Mouse (Mus musculus) neural tube, embryonic 14.5 days (tissue): ENCODE results near the gene Zmynd12. TPM values are rescaled to one million over a fixed set of nuclear protein-coding genes. Genes with fewer than 3 reads are reported as not detected.

Source experiments
- ATAC-seq: fragments of 200-750 bp; cut with Nextera tagmentation; 2 replicates; pipeline ENCODE4 v1.8.0; 2017; ENCODE audit warnings: low read depth, mild to moderate bottlenecking, moderate TSS enrichment, moderate library complexity
- H3K27ac ChIP-seq: fragments of 300-500 bp; sonication (generic); 2 replicates; pipeline ENCODE4 v1.5.1; 2014; ENCODE audit warnings: low read depth, mild to moderate bottlenecking, control low read depth, low read length, moderate library complexity, mixed read lengths
- H3K27me3 ChIP-seq: fragments of 300-500 bp; sonication (generic); 2 replicates; pipeline ENCODE4 v1.6.1; 2014; ENCODE audit warnings: low read length; ENCODE audit not compliant: control insufficient read depth, insufficient read depth
- H3K36me3 ChIP-seq: fragments of 300-500 bp; sonication (generic); 2 replicates; pipeline ENCODE4 v1.6.1; 2014; ENCODE audit warnings: low read length, mixed read lengths; ENCODE audit not compliant: control insufficient read depth, insufficient read depth
- H3K4me1 ChIP-seq: fragments of 300-500 bp; sonication (generic); 2 replicates; pipeline ENCODE4 v1.6.1; 2014; ENCODE audit warnings: low read length; ENCODE audit not compliant: control insufficient read depth, insufficient read depth
- H3K4me2 ChIP-seq: fragments of 300-500 bp; sonication (generic); 2 replicates; pipeline ENCODE4 v1.6.1; 2014; ENCODE audit warnings: mild to moderate bottlenecking, low read depth, low read length, control low read depth
- H3K4me3 ChIP-seq: fragments of 300-500 bp; sonication (generic); 2 replicates; pipeline ENCODE4 v1.5.1; 2014; ENCODE audit warnings: low read depth, low read length, control low read depth, mixed read lengths
- H3K9ac ChIP-seq: fragments of 300-500 bp; sonication (generic); replicated peaks from 2 replicates; pipeline ENCODE4 v1.6.1; 2014; ENCODE audit warnings: low read depth, mild to moderate bottlenecking, control low read depth, low read length, mixed read lengths
- H3K9me3 ChIP-seq: fragments of 300-500 bp; sonication (generic); 2 replicates; pipeline ENCODE4 v1.6.1; 2016; ENCODE audit warnings: low read length; ENCODE audit not compliant: control insufficient read depth
- WGBS: fragments of 180-500 bp; shearing (Covaris S2); extraction: QIAGEN DNeasy Blood & Tissue Kit; methylation state at CpG from one replicate; pipeline ENCODE4 v1.1.7; 2014; 5-methylcytosine and 5-hydroxymethylcytosine counted together
- polyA plus RNA-seq: library from polyadenylated mRNA; unstranded; fragments of >200 nt; fragmentation: Nextera tagmentation; extraction: Ambion mirVana; gene quantifications from 2 replicates; pipeline ENCODE4 v1.2.1, GENCODE M21; 2014

Zmynd12 gene
- polyA plus RNA-seq, 1 experiment from 2014 or later, result 0.32 TPM

GRCm38 (mm10) chr4:119412791-119413190 lies 9.8 kb upstream of the Zmynd12 start:
- Histone ChIP-seq H3K9me3 (no peaks in the 10 kb centered on the region), H3K4me3 (no peak overlapping the region), H3K4me2 (no peak overlapping the region; the same call in 1 of the 2 replicates), H3K27ac (no peak overlapping the region), H3K9ac (no peak overlapping the region), H3K27me3 (no peaks in the 10 kb centered on the region), H3K36me3 (no peaks in the 10 kb centered on the region), H3K4me1 (peaks cover 16% of the 10 kb centered on the region; the same call in 1 of the 2 replicates)
- 46% methylated on average over 6 of the region's 6 CpGs for WGBS
- ATAC-seq, result peak; percentile 44; the same call in 1 of the 2 replicates

GRCm38 (mm10) chr4:119415072-119415753 lies 7.4 kb upstream of the Zmynd12 start, which contains the start of gene Ccdc30:
Gene Ccdc30 (minus strand): TSS chr4:119415521.
- H3K4me3 ChIP-seq, result peak within 1 kb of the TSS; percentile 50
- peak within 1 kb of the TSS; percentile 50 for H3K27ac ChIP-seq
- H3K9me3 ChIP-seq, result no peaks in the 10 kb centered on the region
- H3K36me3 ChIP-seq, result no peaks in the 10 kb centered on the region
- H3K9ac ChIP-seq, result peak within 1 kb of the TSS; percentile 50
- H3K4me2 ChIP-seq, result peak within 1 kb of the TSS; percentile 72
- ATAC-seq, result peak; percentile 100
- under 1% methylated on average over 49 of the region's 49 CpGs for WGBS
- H3K4me1 ChIP-seq, result peaks cover 16% of the 10 kb centered on the region; the same call in 1 of the 2 replicates
- H3K27me3 ChIP-seq, result no peaks in the 10 kb centered on the region

GRCm38 (mm10) chr4:119417270-119417669 lies 5.3 kb upstream of the Zmynd12 start:
- no peak overlapping the region for H3K9ac ChIP-seq
- H3K27me3 ChIP-seq, result no peaks in the 10 kb centered on the region
- peaks cover 15% of the 10 kb centered on the region; the same call in 1 of the 2 replicates for H3K4me1 ChIP-seq
- H3K4me3 ChIP-seq, result no peak overlapping the region
- 80% methylated on average over 3 of the region's 3 CpGs for WGBS
- no peaks in the 10 kb centered on the region for H3K9me3 ChIP-seq
- ATAC-seq, result no peak
- H3K4me2 ChIP-seq, result no peak overlapping the region
- H3K36me3 ChIP-seq, result no peaks in the 10 kb centered on the region
- H3K27ac ChIP-seq, result no peak overlapping the region

GRCm38 (mm10) chr4:119417894-119418293 lies 4.7 kb upstream of the Zmynd12 start:
- whole genome bisulfite sequencing, result 88% methylated on average over 3 of the region's 3 CpGs
- Histone ChIP-seq H3K27me3 (no peaks in the 10 kb centered on the region), H3K4me1 (peaks cover 14% of the 10 kb centered on the region), H3K36me3 (no peaks in the 10 kb centered on the region), H3K4me2 (no peak overlapping the region), H3K27ac (no peak overlapping the region), H3K9ac (no peak overlapping the region), H3K4me3 (no peak overlapping the region), H3K9me3 (no peaks in the 10 kb centered on the region)
- no peak for ATAC-seq

- Histone ChIP-seq H3K4me1 (peaks cover 6% of the 10 kb centered on the region), H3K4me3 (peak overlapping the region; percentile 60), H3K4me2 (peak overlapping the region; percentile 84), H3K36me3 (no peaks in the 10 kb centered on the region), H3K9me3 (no peaks in the 10 kb centered on the region), H3K9ac (peak overlapping the region; percentile 77), H3K27ac (peak overlapping the region; percentile 90; the same call in 1 of the 2 replicates), H3K27me3 (no peaks in the 10 kb centered on the region)
- ATAC-seq, result no peak
- WGBS, result 53% methylated on average over 3 of the region's 3 CpGs
Observed at GRCm38 (mm10) chr4:119421191-119421590, 1.4 kb upstream of the Zmynd12 start.

GRCm38 (mm10) chr4:119421921-119422293 lies 707 bp upstream of the Zmynd12 start:
- ATAC-seq, result no peak; the same call in 1 of the 2 replicates
- H3K9me3 ChIP-seq, result no peaks in the 10 kb centered on the region
- peak overlapping the region; percentile 77 for H3K9ac ChIP-seq
- no peaks in the 10 kb centered on the region for H3K27me3 ChIP-seq
- peak overlapping the region; percentile 84 for H3K4me2 ChIP-seq
- peaks cover 6% of the 10 kb centered on the region for H3K4me1 ChIP-seq
- no peaks in the 10 kb centered on the region for H3K36me3 ChIP-seq
- WGBS, result 0% methylated on average over 31 of the region's 31 CpGs
- peak overlapping the region; percentile 60 for H3K4me3 ChIP-seq
- peak overlapping the region; percentile 90 for H3K27ac ChIP-seq

GRCm38 (mm10) chr4:119425077-119425476 lies 2.5 kb downstream of the Zmynd12 start:
- H3K4me3 ChIP-seq, result no peak overlapping the region
- ATAC-seq, result no peak
- H3K9ac ChIP-seq, result no peak overlapping the region
- no peaks in the 10 kb centered on the region for H3K36me3 ChIP-seq
- H3K4me1 ChIP-seq, result peaks cover 6% of the 10 kb centered on the region
- H3K9me3 ChIP-seq, result no peaks in the 10 kb centered on the region
- no peaks in the 10 kb centered on the region for H3K27me3 ChIP-seq
- WGBS, result 95% methylated on average over 2 of the region's 2 CpGs
- H3K4me2 ChIP-seq, result no peak overlapping the region
- no peak overlapping the region for H3K27ac ChIP-seq

- no peak for ATAC-seq
- no peaks in the 10 kb centered on the region for H3K36me3 ChIP-seq
- no peak overlapping the region for H3K4me2 ChIP-seq
- no peak overlapping the region for H3K4me3 ChIP-seq
- H3K4me1 ChIP-seq, result peaks cover 6% of the 10 kb centered on the region
- no peaks in the 10 kb centered on the region for H3K9me3 ChIP-seq
- no peaks in the 10 kb centered on the region for H3K27me3 ChIP-seq
- H3K27ac ChIP-seq, result no peak overlapping the region
- WGBS, result 37% methylated on average over 2 of the region's 2 CpGs
- no peak overlapping the region for H3K9ac ChIP-seq
Observed at GRCm38 (mm10) chr4:119425601-119426000, 3.0 kb downstream of the Zmynd12 start.

- Histone ChIP-seq H3K4me1 (peaks cover 5% of the 10 kb centered on the region), H3K9ac (no peak overlapping the region), H3K9me3 (no peaks in the 10 kb centered on the region), H3K36me3 (no peaks in the 10 kb centered on the region), H3K27me3 (no peaks in the 10 kb centered on the region), H3K4me3 (no peak overlapping the region), H3K4me2 (no peak overlapping the region), H3K27ac (no peak overlapping the region)
- 39% methylated on average over 2 of the region's 2 CpGs for WGBS
- no peak for ATAC-seq
Observed at GRCm38 (mm10) chr4:119427680-119428079, 5.1 kb downstream of the Zmynd12 start.
